Mouse (Mus musculus): ENCODE measurements around the gene Hist1h3g.
"Not testable (repeated sequence)": the region's sequence is repeated elsewhere in the genome, so short reads cannot be mapped to it uniquely, and the experiment has no call there.

Gene Hist1h3g

DNA sequence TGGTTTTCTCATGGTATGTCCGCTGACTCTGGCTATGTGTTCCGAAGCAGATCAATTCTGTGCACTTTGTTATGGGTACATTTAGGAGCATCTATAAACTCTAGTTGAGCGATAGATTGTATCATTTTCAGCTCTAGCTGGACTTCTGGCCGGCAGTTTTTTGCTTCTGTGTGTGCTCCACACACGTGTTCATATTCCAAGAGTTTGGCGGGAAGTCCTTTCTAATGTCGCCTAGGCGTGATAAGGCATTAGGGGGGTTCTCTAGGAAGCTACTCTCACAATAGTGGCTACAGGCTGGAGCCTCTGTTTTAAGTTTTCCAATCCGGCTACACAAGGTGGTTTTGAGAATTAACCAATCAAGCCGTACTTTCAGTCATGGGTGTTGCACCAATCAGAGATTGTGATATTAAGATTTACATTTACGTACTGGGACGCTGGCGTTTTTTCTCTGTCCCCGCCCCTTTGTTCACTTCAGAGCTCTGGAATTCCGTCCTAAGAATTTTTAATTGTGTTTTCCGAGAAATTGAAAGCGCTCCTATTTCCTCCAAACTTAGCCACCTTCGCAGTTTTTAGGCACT is 20.7 kb downstream of the Hist1h3g start:
- peak; percentile 72 to 74 for DNase-seq (ENCODE audit: low spot score in 2 of 2)

GRCm38 (mm10) chr13:23556906-23557305 is 21.7 kb downstream of the Hist1h3g start:
- no peak for DNase-seq (ENCODE audit: low spot score in 2 of 2)

- not testable (repeated sequence) for DNase-seq (ENCODE audit: low spot score in 2 of 2)
Observed at GRCm38 (mm10) chr13:23560699-23561098, 25.5 kb downstream of the Hist1h3g start.

DNA sequence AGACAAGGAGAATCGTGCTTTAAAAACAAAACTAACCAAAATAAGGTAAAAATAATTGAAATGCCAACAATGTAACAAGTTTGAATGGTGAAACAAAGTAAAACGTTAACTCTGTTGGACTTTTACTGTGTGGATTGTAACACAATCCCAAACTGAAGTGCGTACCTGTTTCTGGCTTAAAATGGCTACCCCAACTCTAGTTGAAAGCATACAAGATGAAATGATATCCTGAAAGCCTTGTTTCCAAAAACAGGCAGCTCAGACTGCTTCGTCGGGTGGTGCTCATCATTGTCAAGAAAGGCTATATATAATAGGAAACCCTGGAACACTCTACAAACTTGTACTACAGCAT is 26.3 kb downstream of the Hist1h3g start:
- not testable (repeated sequence) for DNase-seq (ENCODE audit: low spot score in 2 of 2)

- DNase-seq (ENCODE audit: low spot score in 2 of 2): peak; percentile 95
Observed at GRCm38 (mm10) chr13:23561883-23562659, 26.8 kb downstream of the Hist1h3g start, which contains the start of gene Hist1h3e. Hist1h3e (minus strand) TSS chr13:23562369.

DNA sequence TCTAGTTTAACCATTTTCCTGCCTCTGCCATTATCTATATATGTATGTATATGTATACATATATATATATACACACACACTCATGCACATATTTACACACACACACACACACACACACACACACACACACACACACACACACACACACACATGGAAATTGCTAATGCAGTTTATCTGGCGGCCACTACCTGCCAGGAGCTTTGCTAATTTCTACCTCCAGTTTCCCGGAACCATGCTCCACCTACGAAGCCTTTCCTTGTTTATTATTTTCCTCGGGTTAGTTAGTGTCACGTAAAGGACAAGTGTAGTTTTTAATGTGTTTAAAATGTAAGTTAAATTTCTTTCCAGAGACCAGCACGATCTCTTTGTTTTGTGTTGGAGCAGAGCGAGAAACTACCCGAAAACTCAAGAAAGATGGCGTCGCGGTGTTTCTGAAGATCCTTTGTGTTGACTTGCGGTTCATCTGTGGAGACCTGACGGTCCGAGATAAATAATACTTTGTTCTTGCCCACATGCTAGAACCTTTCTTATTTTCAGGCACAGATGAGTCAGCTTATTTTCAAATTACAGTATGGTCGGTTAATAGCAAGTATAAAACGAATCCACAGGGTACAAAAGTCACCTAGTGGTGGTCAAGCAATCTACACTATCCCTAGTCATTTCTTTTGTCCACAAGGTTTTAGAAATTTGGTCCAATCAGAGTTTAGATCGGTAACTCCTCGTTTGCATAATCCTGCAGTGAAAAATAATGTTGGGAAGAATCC is 27.7 kb downstream of the Hist1h3g start:
- DNase-seq (ENCODE audit: low spot score in 2 of 2): peak in 1 of 2 experiments; percentile 52

- DNase-seq (ENCODE audit: low spot score in 2 of 2): no peak
Observed at GRCm38 (mm10) chr13:23564482-23564881, 29.3 kb downstream of the Hist1h3g start.

DNA sequence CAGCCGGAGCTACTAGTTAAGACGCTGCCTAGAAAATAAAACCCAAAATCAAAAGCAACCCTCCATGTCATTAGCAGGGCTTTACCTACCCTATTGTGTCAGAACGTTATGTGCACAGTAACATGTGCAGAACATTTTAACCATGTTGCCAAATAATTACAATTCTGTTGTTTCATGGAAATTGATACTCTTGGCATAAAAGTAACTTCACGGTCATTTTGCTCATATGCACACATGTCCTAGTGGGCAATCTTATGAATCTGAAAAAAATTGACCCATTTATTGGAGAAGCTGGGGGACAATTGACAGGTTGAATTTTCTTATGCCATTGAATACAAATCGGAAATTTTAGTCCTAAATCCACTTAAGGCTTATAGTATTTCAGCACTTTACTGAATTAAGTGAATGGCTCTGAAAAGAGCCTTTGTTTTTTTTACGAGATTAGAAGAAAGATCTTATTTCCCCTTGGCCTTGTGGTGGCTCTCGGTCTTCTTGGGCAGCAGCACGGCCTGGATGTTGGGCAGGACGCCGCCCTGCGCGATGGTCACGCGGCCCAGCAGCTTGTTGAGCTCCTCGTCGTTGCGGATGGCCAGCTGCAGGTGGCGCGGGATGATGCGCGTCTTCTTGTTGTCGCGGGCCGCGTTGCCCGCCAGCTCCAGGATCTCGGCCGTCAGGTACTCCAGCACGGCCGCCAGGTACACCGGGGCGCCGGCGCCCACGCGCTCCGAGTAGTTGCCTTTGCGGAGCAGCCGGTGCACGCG is 35.2 kb downstream of the Hist1h3g start:
- DNase-seq (ENCODE audit: low spot score in 2 of 2): not testable (repeated sequence)

DNA sequence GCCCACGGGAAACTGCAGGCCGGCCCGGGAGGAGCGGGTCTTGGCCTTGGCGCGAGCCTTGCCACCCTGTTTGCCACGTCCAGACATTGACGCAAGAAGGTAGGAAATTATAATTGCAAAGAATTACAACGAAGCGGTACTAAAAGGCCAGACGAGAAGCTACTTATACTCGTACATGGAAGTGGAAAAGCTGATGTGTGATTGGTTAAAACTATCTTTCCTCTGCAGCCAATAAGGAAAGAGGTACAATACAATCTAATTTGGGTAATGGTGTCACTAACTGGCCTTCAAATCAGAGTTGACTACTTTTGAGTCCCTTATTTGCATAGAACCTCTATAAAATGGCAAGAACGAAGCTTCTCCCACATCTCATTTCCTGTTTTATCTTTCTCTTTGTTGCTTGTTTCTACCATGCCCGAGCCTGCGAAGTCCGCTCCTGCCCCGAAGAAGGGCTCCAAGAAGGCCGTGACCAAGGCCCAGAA is 35.8 kb downstream of the Hist1h3g start, which contains the start of the genes Hist1h2ae and Hist1h2bg:
Gene Hist1h2ae, minus strand, starts transcription at position 199 of the 482 bp plus-strand sequence.
Gene Hist1h2bg, plus strand, starts transcription at position 375 of the 482 bp plus-strand sequence.
- DNase-seq (ENCODE audit: low spot score in 2 of 2): peak; percentile 74 to 75

DNA sequence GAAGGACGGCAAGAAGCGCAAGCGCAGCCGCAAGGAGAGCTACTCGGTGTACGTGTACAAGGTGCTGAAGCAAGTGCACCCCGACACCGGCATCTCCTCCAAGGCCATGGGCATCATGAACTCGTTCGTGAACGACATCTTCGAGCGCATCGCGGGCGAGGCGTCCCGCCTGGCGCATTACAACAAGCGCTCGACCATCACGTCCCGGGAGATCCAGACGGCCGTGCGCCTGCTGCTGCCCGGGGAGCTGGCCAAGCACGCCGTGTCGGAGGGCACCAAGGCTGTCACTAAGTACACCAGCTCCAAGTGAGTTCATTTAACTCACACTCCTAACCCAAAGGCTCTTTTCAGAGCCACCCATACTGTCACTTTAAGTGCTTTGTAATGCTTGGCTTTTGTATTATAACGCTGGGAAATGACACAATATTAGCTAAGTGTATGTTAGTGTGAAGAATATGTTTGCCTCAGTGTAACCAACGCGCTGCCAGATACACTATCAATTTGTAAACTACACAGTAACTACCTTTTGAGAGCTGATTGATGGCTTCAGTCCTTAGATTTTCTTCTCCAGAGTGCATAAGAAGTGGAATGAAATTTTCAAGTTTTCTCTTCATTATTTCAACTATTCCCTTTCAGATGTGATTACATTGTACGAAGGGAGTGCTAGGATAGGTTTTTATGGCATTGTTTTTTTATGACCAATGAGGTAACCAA is 36.4 kb downstream of the Hist1h3g start:
- DNase-seq (ENCODE audit: low spot score in 2 of 2): not testable (repeated sequence)

DNA sequence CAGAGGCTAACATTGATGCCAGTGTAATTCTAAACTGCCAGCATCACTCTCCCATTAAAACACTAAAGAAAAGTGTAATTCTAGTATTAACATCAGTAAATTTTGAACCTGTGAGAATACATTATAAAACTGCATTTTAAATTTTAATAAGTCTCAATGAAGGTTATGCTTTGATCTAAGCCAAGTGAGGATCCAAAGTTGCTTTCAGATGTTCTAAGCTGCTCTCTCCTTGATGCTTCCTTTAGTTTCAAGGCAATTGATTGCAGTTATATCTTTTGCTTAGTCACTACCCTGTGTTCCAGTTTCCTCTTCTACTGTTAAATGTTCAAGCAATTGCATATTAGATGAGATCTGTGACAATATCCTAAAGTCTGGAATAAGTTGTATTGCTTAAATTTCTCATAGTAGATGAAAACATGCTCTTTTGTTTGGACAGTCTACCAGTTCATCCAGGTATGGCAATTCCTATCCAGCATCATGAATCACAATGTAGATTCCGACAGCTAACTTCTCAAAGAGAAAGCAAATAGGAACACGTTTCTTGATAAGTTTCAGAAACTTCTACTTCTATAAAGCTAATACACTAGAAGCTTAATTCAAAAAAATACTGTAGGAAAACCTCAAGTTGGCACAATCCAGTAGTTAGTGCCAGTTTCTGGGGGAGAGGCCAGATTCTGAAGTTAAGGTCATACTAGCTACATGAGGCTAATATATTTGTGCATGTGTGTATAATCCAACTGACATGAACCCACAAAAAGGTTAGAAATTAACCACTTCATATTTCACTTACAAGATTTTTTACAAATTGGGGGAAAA is 37.2 kb downstream of the Hist1h3g start:
- DNase-seq (ENCODE audit: low spot score in 2 of 2): no peak

DNA sequence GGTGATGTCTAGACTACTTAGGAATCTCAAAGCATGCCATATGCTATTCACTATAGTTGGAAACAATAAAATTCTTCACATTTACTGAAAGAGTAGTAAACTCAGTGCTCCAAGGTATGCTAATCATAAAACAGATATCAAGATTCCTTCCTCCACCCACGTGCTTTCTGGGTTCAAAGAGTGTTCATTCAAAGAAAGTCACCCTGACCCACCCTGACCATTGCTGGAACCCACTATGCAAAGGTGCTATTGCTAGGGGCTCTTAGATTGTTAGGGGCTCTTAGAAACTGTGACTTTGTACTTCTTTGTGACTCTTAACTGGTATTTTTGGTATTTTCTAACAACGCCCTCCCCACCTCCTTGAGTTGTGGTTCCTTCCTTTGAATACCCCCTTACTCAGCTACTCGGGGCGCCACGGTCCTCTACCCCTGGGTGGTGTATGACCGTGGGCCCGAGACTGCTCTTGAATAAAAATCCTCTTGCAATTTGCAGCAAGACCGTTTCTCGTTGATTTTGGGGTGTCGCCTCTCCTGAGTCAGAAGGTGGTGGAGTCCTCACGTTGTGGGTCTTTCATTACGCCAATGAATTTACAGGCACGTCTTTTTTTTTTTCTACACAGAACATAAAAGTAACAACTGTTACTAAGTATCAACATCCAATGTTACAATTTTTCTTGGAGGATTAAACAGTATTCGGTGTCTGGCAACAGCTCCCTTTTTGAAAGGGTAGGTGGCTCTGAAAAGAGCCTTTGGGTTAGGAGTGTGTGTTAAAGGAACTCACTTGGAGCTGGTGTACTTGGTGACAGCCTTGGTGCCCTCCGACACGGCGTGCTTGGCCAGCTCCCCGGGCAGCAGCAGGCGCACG is 38.0 kb downstream of the Hist1h3g start:
- DNase-seq (ENCODE audit: low spot score in 2 of 2): not testable (repeated sequence)

- DNase-seq (ENCODE audit: low spot score in 2 of 2): peak; percentile 93 to 96
Observed at GRCm38 (mm10) chr13:23573898-23574524, 38.8 kb downstream of the Hist1h3g start, which contains the start of the genes Hist1h2bf and Hist1h2ad. Hist1h2bf (minus strand) TSS chr13:23574196. Hist1h2ad (plus strand) TSS chr13:23574381.

- not testable (repeated sequence) for DNase-seq (ENCODE audit: low spot score in 2 of 2)
Observed at GRCm38 (mm10) chr13:23574546-23575170, 39.4 kb downstream of the Hist1h3g start.

DNA sequence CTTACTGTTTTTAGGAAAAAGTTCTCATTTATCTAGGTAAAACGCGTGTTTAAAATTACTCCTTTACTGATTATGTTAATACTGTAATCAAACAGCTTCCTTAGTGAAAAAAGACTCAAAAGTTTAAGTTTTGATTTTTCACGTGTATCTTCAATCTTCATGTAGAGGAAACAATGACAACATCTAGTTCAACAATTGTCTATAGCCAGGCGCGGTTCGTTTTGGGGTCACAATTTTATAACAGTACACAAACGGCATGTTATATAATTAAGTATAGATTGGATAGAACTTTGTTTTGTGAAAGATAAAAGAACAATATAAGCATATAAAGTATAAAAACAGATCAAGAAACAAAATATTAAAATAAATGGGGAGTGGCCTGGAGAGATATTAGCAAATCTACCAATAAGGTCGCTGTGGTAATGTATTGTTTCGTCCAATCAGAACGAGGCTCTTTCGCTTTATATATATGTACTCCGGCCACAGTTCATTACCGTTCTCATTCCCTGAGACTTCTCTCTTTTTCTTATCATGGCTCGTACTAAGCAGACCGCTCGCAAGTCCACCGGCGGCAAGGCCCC is 40.1 kb downstream of the Hist1h3g start, which contains the start of gene Hist1h3d:
Gene Hist1h3d, plus strand, starts transcription at position 493 of the 581 bp plus-strand sequence.
- peak; percentile 70 to 72 for DNase-seq (ENCODE audit: low spot score in 2 of 2)

- peak; percentile 18 to 33 for DNase-seq (ENCODE audit: low spot score in 2 of 2)
Observed at GRCm38 (mm10) chr13:23575864-23576313, 40.7 kb downstream of the Hist1h3g start.

- no peak for DNase-seq (ENCODE audit: low spot score in 2 of 2)
Observed at GRCm38 (mm10) chr13:23576351-23576881, 41.2 kb downstream of the Hist1h3g start.

All from right cerebral cortex, adult 2 months (tissue).